Mouse (Mus musculus) T-helper 17 cell (primary cell): ENCODE measurements around the gene Gm13278.
"Not testable (repeated sequence)": the region's sequence is repeated elsewhere in the genome, so short reads cannot be mapped to it uniquely, and the experiment has no call there.

Experiments
- in situ Hi-C, 2 experiments: fragments of 300-600 bp; cut with MboI, MseI; formaldehyde crosslinking; loops; 1 replicate in 1 of 2; 2 replicates in 1 of 2; pipeline ENCODE4 v1.15.1; 2025; ENCODE audit warnings: high pct_unique_total_duplicates in 2 of 2

Gm13278 gene

DNA sequence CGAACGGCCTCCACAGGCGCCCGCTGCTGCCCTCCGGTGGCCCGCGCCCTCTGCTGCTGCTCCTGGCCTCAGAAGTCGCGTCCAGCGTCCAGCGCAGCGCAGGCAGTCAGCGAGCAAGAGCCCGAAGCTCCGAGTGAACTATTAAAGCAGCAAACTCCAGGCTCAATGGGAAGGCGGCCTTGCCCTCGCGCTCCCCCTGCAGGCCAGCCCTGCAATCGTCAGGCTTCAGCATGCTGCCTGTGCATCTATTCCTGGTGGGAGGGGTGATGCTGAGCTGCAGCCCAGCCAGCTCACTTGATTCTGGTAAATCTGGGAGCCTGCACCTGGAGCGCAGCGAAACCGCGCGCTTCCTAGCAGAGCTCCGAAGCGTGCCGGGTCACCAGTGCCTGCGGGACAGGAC, 2.9 kb upstream of the Gm13278 start, which contains the start of gene Gm13277:
Gene Gm13277 (plus strand): TSS at position 231 of the 400 bp plus-strand sequence.
- in situ Hi-C loops, result loop anchor here (5.0 to 10.0 kb wide), 3 partner anchors 36 to 736 kb away; partner anchors contain the start of gene Gm13271 (in 2 of the 2)

- in situ Hi-C loops, result not testable (repeated sequence)
These were observed 2.8 kb downstream of the Gm13278 start, which contains the start of gene Gm13275 for GRCm38 (mm10) chr4:88793936-88794675. Gm13275 (plus strand) TSS chr4:88794487.

DNA sequence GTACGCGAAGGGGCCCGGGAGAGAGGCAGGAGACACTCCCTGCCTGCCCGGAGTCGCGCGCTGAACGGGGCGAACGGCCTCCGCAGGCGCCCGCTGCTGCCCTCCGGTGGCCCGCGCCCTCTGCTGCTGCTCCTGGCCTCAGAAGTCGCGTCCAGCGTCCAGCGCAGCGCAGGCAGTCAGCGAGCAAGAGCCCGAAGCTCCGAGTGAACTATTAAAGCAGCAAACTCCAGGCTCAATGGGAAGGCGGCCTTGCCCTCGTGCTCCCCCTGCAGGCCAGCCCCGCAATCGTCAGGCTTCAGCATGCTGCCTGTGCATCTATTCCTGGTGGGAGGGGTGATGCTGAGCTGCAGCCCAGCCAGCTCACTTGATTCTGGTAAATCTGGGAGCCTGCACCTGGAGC, 5.7 kb downstream of the Gm13278 start, which contains the start of gene Gm13279:
Gene Gm13279 (plus strand): TSS at position 301 of the 400 bp plus-strand sequence.
- in situ Hi-C loops, result not testable (repeated sequence)

DNA sequence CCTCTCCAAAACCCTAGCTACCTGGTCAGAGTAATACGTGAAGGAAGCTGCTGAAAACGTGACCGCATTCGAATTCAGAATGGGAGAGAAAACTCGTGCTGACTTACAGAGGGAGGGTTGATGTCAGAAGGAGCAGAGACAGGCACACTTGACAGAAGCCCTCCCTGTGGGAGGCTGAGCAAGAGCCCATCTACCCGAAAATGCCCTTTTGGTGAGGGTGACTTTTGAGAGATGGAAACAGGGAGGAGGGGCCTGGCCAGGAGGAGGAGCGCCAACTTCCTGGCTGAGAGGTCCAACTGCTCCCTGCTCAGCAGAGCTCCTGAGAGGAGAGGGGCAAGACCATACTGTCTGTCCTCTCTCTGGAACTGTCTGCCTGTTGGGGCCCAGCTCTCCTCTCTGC, 8.0 kb downstream of the Gm13278 start, which contains the start of gene Gm13285:
Gene Gm13285 (plus strand): TSS at position 301 of the 400 bp plus-strand sequence.
- in situ Hi-C loops, result not testable (repeated sequence)

DNA sequence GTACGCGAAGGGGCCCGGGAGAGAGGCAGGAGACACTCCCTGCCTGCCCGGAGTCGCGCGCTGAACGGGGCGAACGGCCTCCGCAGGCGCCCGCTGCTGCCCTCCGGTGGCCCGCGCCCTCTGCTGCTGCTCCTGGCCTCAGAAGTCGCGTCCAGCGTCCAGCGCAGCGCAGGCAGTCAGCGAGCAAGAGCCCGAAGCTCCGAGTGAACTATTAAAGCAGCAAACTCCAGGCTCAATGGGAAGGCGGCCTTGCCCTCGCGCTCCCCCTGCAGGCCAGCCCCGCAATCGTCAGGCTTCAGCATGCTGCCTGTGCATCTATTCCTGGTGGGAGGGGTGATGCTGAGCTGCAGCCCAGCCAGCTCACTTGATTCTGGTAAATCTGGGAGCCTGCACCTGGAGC, 11.6 kb downstream of the Gm13278 start, which contains the start of gene Gm13287:
Gene Gm13287 (plus strand): TSS at position 301 of the 400 bp plus-strand sequence.
- in situ Hi-C loops, result loop anchor here in 1 of 2 experiments (5.0 to 25.0 kb wide), 2 partner anchors 66 to 1916 kb away; no protein-coding TSS in a partner anchor

DNA sequence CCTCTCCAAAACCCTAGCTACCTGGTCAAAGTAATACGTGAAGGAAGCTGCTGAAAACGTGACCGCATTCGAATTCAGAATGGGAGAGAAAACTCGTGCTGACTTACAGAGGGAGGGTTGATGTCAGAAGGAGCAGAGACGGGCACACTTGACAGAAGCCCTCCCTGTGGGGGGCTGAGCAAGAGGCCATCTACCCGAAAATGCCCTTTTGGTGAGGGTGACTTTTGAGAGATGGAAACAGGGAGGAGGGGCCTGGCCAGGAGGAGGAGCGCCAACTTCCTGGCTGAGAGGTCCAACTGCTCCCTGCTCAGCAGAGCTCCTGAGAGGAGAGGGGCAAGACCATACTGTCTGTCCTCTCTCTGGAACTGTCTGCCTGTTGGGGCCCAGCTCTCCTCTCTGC, 13.9 kb downstream of the Gm13278 start, which contains the start of gene Gm13288:
Gene Gm13288 (plus strand): TSS at position 301 of the 400 bp plus-strand sequence.
- in situ Hi-C loops, result loop anchor here in 1 of 2 experiments (5.0 to 25.0 kb wide), 2 partner anchors 33 to 1918 kb away; partner anchors contain the start of gene Gm13290

GRCm38 (mm10) chr4:88805761-88806160, 14.4 kb downstream of the Gm13278 start:
- in situ Hi-C loops, result loop anchor here in 1 of 2 experiments (5.0 to 25.0 kb wide), 2 partner anchors 33 to 1918 kb away; partner anchors contain the start of gene Gm13290

GRCm38 (mm10) chr4:88815928-88816327, 24.6 kb downstream of the Gm13278 start, which contains the start of gene Ifna7:
Ifna7 (plus strand) TSS chr4:88816228.
- in situ Hi-C loops, result loop anchor here in 1 of 2 experiments (25.0 kb wide), 1 partner anchor 1929 kb away; no protein-coding TSS in a partner anchor

DNA sequence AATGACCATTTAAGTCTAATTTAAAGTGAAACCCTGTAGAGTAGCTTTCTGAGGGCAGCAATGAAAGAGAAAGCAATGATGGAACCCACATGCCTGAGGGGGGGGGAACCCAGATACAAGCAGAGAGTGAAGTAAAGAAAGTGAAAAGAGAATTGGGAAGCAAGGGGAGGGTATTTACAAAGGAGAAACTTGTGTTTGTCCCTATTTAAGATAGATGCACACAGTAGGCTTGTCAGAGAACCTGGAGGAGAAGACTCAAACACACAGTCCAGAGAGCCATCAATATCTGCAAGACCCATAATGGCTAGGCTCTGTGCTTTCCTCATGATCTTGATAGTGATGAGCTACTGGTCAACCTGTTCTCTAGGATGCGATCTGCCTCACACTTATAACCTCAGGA, 28.3 kb downstream of the Gm13278 start, which contains the start of gene Ifna11:
Gene Ifna11 (plus strand): TSS at position 301 of the 400 bp plus-strand sequence.
- in situ Hi-C loops, result loop anchor here in 1 of 2 experiments (25.0 kb wide), 1 partner anchor 1932 kb away; no protein-coding TSS in a partner anchor

DNA sequence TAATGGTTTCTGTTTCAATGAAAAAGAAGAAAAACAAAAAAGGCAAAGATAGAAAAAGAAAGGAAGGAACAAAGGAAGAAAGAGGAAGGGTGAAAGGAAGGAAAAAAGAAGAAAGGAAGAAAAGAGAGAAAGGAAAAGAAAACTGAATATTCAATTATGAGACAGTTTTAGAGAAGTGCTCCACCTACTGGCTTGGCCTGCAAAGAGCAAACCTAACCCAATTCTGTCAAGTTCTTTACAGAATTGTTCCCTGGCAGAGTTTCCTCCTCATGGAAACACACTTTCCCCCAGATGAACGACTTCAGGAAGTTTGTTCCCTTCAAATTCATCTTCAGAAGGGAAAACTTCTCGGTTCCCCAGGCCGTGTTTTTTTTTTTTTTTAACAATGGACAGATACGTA, 31.6 kb downstream of the Gm13278 start:
- in situ Hi-C loops, result loop anchor here in 1 of 2 experiments (25.0 kb wide), 1 partner anchor 1936 kb away; no protein-coding TSS in a partner anchor

DNA sequence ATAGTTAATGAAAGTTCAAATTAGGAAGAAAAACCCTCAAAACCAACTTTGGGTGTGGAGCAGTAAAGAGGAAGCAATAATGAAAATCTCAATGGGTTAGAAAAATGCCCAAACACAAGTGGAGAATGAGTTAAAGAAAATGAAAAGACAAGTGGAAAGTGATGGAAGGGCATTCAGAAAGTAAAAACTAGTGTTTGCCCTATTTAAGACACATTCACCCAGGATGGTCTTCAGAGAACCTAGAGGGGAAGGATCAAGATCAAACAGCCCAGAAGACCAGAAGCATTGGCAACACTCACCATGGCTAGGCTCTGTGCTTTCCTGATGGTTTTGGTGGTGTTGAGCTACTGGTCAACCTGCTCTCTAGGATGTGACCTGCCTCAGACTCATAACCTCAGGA, 35.8 kb downstream of the Gm13278 start, which contains the start of gene Ifna6:
Gene Ifna6 (plus strand): TSS at position 301 of the 400 bp plus-strand sequence.
- in situ Hi-C loops, result not testable (repeated sequence)

GRCm38 (mm10) chr4:88830523-88830922, 39.2 kb downstream of the Gm13278 start:
- in situ Hi-C loops, result no loop called here

- in situ Hi-C loops, result not testable (repeated sequence)
These were observed 43.9 kb downstream of the Gm13278 start, which contains the start of gene Ifna5 for GRCm38 (mm10) chr4:88835225-88835624. Ifna5 (plus strand) TSS chr4:88835525.

- in situ Hi-C loops, result no loop called here
These were observed 47.5 kb downstream of the Gm13278 start for GRCm38 (mm10) chr4:88838828-88839227.

DNA sequence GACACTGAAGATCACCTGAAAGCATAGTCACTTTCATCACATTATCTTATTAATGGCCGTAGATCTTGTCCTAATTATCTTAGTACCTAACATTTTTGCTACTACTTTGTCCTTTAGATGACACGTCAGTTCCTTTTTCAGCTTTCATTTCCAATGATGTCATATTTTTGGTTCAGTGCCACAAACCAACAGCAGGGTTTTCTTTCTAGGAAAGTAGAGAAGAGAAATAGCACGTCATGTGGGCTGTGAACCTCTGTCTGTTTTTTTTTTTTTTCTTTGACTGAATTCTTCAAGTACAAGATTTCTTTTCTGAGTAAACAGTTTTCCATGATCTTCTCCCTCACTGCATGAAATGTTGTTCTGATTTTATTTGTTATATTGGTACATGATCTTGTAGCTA, 48.7 kb downstream of the Gm13278 start:
- in situ Hi-C loops, result no loop called here

DNA sequence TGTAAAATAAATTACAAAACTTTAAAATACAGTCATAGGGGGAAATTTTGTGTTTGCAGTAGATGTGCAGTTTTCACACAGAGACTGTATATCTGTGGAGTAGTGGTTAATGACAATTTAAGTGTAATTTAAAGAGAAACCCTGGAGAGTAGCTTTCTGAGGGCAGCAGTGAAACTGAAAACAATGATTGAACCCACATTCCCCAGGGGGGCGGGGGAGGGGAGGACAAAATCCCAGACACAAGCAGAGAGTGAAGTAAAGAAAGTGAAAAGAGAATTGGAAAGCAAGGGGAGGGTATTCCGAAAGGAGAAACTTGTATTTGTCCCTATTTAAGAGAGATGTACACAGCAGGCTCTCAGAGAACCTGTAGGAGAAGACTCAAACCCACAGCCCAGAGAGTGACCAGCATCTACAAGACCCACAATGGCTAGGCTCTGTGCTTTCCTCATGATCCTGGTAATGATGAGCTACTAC, 50.1 kb downstream of the Gm13278 start, which contains the start of gene Ifna4:
Gene Ifna4 (plus strand): TSS at position 424 of the 474 bp plus-strand sequence.
- in situ Hi-C loops, result no loop called here
